Mouse (Mus musculus) mesoderm, embryonic 11.5 days (tissue): ENCODE measurements around the gene Sipa1l1.

Experiments
- DNase-seq: peaks from one replicate; pipeline ENCODE4 v3.0.0-alpha.2; 2012; ENCODE audit warnings: low read depth, low spot score

Gene Sipa1l1

DNA sequence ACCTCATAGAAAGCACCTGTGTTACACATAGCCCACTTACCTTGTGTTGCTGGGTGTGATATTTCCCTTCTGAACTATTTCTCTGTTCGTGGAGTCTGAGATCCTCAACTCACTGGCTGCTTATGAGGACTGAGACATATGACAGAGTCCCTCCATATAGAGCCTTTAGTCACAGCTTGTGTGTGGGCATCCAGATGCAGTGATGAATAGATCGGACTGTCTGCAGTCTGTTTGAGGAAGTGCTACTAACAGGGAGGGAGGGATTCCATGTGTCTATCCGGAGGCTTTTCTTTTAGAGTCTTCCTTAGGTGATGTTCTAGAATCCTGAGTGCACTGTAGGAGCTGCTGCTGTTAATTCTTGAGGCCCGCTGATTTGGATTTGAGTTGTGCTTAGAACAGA is 165.4 kb downstream of the Sipa1l1 start:
- DNase-seq = no peak

DNA sequence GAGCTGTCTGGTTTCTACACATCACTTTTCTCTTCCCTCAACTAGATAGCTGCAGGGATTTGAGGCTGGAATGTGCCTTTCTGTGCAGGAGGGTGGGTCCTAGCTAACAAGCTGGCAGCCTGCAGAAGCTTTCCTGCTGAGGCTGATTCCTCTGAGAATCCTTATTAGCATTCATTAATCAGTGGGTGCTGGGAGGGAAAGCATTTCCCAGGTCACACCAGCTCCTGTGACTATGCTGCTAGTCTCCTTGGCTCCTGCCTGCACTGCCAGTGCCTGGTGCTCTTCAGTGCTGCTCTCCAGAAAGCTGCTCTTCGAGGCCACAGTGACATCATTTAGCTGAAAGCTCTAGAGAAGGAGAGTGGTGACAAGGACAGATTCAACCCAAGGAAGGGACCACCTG is 166.0 kb downstream of the Sipa1l1 start:
- DNase-seq = no peak

DNA sequence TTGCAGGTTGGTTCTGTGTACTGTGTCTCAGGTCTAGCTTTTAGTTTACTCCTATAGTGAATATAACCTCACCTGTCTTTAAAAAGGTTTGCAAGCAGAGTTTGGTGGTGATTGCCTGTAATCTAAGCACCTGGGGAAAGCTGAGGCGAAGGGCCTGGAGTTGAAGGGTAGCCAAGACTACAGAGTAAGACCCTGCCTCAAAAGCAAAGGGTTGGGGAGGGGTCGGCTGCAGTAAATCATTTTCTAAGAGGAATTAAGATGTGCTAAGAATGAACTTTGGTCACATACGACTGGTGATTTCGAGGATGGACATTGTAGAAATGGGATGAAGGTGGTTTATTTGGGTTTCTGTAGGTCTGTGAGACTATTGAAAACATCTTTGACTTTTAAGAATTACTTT is 169.4 kb downstream of the Sipa1l1 start:
- no peak for DNase-seq

DNA sequence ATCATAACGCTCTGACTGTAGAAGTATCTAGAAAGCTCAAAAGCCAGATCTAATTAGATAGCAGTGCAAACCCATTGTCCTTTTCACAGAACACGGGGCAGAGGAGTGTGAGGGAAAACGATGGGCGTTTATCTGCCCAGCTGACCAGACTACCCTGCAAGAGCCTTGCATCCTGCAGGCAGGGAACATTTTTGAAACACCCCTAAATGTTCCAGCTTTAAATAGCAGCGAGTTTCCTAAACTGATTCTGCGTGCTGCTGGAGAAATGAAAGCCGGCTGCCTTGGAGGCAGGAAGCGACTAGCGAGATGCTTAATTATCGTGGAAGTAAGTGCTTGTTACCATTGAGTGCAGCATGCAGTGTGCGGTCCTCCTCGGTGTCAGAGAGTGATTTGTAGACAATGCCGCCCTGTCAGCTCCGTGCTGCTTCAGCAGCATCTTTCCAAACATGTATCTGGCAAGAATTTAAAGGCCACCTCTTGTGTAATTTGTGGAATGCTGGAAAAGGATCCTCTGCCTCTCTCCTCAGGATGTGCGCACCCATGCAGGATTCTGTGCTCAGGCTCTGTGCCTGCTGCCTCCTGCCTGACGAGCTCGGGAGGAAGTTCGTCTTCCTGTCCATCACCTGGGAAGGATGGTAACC is 170.2 kb downstream of the Sipa1l1 start:
- peak; percentile 35 for DNase-seq

DNA sequence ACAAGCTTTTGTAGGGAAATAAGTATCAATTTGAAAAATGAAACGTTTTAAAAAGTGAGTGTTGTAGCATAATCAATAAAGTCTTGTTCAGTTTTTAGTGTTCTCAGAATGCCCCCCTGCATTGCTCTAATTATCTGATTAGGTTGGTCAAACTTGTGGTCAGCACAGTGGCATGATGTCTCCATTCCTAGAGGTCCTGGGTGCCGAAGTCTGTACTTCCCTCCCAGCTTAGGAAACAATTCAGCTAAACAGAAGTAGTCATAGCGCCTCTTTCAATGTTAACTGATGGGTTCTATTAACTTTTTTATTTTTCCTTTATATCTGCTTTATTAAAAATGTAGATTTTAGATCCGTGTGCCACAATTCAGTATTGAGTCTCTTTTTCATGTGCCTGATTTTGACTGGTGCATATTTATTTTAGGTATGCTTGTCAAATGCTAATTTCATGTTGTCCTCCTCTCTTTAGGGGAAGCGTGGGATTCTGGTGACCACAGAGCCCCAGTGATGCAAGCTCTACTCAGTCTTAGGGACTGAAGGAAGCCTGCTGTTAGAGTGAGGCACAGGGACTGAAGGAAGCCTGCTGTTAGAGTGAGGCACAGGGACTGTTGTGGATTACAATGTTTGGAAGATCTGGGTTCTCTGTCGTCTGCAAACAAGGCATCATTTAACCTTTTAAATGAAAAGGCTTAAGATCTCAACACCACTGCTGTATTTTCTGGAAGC is 171.2 kb downstream of the Sipa1l1 start:
- no peak for DNase-seq

DNA sequence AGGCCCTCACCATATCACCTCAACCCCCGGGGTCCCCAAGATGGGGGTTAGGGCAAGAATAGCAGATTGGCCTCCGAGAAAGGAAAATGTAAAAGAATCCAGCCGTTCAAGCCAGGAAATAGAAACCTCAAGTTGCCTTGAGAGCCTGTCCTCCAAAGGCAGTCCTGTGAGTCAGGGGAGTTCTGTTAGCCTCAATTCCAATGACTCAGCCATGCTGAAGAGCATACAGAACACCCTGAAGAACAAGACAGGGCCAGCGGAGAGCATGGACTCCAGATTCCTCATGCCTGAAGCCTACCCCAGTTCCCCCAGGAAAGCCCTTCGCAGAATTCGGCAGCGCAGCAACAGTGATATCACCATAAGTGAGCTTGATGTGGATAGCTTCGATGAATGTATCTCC is 172.1 kb downstream of the Sipa1l1 start:
- DNase-seq = no peak

DNA sequence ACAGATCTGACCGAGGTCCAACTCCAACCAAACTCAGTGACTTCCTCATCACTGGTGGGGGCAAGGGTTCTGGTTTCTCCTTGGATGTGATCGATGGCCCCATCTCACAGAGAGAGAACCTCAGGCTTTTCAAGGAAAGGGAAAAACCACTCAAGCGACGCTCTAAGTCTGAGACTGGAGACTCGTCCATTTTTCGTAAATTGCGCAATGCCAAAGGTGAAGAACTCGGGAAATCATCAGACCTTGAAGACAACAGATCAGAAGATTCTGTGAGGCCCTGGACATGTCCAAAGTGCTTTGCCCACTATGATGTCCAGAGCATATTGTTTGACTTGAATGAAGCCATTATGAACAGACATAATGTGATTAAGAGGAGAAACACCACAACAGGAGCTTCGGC is 172.6 kb downstream of the Sipa1l1 start:
- DNase-seq = no peak

DNA sequence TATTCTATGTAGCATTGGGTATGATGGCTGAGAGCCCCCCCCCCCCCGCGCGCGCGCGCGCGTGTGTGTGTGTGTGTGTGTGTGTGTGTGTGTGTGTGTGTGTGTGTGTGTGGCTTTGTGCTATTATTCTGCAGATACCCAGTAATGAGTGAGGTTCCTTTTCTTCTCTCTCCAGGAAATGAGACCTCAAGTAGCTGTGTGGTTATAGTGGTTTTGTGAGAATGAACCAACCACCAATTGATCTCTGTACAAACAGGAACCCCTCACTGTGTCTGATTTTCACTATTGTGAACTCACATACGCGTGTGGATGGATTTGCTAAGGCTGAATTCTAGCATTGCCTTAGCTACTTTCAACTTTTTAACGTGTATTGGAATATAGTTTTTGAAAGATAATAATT is 181.0 kb downstream of the Sipa1l1 start:
- no peak for DNase-seq

DNA sequence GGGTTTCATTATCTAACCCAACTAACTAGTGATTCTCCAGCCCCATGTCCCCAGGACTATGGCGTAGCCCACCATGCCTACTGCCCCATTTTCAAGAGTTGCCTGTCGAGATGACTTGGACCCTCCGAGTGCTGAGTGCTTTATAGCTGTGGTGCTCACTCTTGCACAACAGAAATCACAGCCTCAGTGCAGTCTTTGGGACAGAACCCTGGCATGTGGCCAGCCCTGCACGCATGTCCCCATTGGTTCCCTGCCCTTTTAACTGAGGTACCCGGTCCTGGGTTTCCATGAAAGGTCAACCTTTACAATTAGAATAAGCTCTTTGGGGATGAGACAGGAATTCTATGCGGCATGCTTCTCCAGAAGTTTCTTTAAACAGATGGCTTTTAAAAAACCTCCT is 181.8 kb downstream of the Sipa1l1 start:
- no peak for DNase-seq

DNA sequence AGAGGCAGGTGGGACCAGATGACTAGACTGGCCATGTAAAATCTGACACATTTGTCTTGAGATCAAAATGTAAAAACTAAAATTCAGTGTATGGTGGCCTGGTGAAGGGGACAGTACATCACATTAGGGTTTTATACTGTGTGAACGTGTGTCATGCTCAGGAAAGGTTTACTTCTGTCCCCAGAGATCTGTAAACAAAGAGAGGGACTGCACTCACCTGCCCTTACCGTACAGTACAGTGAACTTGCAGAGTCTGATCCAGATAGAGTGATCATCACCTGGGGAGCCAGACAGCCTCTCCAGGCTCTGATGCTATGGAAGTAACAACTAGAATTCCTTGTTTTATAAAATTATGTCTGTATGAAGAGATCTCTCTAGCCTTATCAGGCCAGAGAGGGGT is 184.5 kb downstream of the Sipa1l1 start:
- no peak for DNase-seq

DNA sequence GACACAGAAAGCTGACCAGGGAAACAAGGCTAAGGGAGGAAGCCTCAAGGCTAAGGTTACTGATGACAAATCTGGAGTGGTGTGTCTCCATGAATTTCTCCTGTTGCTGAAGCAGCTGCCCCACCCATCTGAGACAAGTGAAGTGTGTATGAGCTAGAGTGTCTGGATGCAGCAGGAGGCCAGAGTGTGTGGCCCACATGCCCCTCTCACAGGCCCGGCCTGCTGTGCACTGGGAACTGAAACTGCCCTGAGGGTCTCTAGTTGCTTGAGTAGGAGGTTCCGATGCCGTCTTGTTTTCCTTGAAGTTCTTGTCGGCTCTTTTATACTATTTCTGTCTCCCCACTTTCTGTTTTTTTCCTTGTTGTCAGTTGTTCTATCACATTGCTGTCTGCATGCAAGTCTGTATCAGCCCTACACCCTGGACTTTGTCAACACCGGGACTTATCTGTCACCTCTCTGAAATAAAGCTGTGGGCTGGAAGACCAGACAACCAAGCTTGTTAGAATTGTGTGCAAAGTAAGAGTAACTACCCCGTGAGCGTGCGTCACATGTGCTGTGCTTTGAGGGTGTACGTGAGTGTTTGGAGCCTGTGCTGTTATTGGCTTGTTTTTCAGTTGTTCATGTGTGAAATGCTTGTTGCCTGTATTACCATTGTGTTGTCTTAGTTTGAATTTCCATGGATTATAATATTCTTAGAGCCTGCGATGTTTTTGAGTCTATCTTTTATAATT is 186.5 kb downstream of the Sipa1l1 start:
- no peak for DNase-seq

DNA sequence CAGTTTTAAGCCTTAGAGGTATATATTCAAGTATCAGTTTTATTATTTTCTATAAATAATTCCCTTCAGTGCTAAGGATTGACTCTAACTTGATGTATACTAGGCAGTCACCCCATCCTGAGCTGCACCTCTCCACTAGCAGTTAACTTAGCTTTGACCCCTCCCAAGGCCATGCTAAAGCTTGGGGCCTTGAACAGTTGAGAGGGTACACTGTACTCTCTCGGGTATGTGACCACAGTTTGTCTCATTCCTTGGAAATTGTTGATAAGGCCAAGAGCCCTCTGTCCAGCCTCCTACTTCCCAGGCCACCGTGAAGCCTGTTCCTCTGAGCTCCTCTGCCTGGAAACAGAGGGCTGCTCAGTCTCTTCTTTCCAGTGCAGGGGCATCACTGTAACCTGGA is 187.4 kb downstream of the Sipa1l1 start:
- no peak for DNase-seq

DNA sequence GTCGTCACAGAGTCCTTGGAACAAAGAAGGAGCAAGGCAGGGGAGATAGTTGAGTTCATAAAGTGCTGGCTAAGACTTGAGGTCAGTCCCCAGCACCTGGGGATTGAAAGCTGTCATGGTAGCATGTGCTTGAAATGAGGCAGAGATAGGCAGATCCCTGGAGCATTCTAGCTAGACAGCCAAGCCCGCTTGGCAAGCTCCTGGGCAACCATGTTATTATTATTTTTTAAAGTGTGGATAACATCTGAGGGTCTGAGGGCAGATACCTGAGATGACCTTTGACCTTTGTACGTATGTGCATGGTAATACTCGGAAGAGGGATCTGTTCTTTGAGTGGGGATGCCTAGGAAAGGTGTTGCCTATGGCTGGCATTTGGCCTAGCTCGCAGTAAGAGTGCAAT is 188.3 kb downstream of the Sipa1l1 start:
- DNase-seq = no peak

DNA sequence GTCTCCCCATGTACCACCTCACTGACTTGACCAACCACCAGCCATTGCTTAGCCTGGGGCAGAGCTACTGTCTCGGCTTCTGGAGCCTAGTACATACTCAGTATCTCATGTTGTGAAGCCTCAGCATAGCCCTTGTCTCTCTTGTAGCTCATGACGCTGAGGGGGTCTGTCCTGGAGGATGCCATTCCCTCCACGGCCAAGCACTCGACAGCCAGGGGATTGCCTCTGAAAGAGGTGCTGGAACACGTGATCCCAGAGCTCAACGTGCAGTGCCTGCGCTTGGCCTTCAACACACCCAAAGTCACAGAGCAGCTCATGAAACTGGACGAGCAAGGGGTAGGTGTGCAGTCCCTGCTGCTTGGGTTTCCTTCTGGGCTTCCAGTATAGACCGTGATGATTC is 193.7 kb downstream of the Sipa1l1 start:
- no peak for DNase-seq

DNA sequence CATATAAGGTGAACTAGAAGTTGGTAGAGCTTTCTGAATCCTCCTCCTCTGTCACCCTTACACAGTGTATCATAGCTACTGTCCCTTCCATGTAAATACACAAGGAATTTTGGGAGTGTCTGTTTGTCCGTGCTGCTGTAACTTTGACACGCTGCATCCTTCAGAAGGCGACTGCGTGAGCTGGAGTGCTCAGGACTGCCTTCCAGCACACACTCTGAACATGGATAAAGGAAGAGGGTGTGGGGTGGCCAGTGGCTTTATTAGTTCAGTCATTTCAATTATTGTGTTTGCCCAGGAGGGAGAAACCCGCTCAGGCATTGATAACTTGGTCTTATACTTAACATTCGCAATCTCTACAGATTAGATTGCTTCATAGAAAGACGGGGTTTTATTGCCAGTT is 195.1 kb downstream of the Sipa1l1 start:
- no peak for DNase-seq

DNA sequence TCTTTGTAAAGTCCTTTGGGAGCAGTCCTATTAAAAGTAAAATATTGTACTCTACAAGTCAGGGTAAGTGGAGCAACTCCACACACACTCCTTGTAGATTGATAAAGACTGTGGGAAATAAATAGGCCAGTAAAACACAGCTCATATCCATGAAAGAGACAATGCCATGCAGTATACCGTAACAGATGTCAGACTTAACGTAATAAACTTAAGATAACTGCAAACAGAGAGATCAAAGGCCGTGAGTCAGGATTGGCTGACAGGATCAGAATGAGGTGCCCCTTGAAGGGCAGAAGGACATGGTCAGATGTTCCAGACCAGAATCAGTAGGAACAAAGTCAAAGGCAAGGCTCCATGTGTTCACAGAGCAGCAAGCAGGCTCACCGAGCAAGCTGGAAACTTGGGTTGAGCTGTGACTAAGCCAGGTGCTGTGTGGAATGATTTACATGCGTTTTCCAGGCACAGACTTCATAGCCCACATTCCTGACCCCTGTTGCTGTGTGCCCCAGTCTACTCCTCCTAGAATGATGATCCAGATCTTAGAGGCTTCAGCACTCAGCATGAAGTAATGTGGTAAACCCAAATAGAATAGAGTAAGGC is 196.3 kb downstream of the Sipa1l1 start:
- DNase-seq = peak; percentile 61

DNA sequence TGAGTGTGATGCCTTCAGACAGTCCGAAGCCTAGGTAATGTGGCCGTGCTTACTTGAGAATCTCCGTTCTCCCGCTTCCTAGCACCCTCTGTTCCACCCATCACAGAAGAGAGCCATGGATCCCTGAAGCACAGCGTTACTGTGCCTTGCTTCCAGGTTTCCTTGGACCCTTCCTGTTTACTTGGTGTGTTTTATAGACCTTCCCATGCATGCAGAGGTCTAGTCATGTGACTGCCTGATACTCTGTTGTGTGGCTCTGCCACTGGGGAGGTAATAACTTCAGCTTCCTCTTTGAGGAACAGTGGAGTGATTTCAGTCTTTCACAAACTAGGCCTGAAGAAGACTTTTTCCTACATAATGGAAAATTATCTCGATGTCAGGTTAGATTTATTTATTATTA is 197.6 kb downstream of the Sipa1l1 start:
- DNase-seq = no peak

DNA sequence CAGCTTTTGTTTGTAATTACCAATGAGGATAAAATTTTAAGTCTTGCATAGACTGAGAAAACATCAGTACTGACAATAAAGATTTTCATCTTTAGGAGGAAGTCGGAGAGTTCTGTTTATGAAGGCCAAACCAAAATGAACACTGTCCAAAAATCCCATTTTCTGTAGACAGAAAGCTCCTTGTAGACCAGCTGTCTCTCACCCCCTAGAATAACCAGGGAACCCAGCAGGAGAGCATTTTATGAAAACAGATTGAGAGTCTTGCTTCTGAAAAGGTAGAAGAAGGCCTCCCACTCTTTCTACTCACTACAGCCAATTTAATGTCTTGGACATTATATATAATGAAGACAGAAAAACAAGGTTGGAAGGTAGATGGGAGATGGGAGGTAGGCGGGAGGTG is 198.2 kb downstream of the Sipa1l1 start:
- no peak for DNase-seq

DNA sequence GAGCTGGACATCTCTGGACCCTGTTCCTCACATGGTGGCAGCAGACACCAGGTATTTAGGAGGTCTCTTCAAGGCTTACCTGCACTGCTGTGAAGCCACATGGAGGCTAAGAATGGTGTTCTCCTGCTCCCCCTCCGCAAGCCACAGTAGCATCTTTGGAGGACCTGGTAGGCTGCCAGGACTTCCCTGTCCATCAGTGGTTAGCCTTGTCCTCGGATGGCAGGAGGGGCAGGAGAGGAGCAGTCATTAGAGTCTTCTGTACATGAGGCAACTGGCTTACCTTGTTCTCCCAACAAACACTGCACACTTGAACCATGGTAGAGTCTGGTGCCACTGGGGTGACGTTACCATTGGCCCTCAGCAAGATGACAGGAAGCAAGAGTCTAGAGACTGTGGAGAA is 198.9 kb downstream of the Sipa1l1 start:
- no peak for DNase-seq

DNA sequence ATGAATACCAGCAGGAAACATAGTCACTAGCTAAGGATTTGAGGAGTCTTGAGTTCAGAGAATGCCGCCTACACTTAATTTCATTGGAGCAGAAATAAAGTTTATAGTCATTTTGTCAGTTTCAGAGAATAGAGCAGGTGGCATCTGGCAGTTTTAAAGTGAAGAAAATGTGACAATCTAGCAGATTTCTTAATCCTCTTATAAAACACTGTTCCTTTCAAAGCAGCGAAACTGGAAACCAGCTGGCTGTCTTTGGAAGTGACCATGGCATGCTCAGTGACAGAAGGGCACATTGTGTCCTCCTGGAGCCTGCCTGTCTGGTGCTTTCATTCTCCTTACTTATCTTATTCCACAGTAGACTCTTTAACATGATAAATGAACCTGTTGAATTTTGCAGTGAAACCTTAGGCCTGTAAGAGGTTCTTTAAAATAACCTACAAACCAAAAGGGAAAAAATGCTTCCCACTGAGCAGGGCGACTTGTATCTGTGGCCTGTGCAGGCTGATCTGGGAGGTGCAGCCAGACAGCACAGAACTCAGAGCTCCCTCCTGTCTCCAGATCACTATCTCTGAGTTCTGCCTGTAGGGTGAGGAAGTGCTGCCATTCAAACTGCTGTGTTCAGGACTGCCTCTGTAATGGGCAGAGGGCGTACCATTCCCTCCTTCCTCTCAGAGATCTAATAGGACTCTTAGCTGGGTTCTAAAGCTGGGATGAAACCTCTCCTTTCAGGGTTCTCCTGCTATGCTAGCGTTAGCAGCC is 200.5 kb downstream of the Sipa1l1 start:
- DNase-seq = no peak

DNA sequence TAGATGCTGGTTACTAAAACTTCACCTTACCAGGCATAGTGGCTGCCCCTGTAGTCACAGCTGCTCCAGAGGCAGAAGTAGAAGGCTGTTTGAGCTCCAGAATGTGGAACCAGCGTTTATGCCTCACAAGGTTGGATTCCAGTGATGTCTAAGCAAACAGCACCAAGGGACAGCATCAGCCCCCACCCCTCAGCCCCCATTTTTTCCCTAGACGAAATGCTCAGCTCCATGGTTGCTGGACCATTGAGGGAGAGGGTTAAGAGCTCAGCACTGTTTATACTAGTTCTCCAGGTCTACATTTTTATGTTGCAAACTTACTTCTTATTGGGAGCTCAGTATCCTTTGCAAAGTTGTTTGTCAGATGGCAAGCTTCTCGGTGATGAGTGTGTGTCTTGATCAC is 202.1 kb downstream of the Sipa1l1 start:
- no peak for DNase-seq

DNA sequence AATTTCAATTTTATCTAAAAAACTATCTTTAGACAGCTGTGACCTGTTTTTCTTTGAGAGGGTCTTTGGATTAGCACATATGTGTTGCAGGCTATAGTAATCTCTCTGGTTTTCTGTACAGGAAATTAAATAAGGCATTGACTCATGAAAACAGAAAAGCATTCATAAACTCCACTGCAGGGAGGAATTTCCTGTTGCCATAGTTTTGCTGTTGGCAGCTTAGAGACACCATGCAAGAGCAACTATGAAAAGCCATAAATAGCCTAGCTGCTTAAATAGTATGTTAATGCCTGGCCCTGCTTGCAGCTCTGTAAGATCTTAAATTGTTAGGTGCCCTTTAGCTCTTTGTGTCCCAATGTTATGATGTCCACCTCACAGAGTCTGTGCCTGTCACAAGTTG is 204.9 kb downstream of the Sipa1l1 start:
- DNase-seq = no peak
